ENCODE assay signal across 8 mouse cellular contexts in genomic region chr3:100490010-100490300, GRCm38 (mm10). TPM values are rescaled to one million over a fixed set of nuclear protein-coding genes. Genes with fewer than 3 reads are reported as not detected.
A peak's percentile ranks its signal among the peaks of the same experiment; 100 is the strongest.
DNase-seq lines count a peak whose midpoint lies in the region; ATAC-seq and TF ChIP-seq lines count a peak whose summit lies in the region.

No protein-coding gene starts in this region.

- H3K9ac ChIP-seq in heart, postnatal 0 days (replicated peaks; ENCODE audit: low read depth, low read length) = 0 out of 2 replicates have a peak overlapping the region, but pooled peaks have one; percentile 38
- no peak overlapping the region for H3K9ac ChIP-seq in hindbrain, embryonic 16.5 days (ENCODE audit: low read depth, low read length)
- no peak overlapping the region for H3K9ac ChIP-seq in midbrain, embryonic 14.5 days (replicated peaks; ENCODE audit: low read length)

- peak overlapping the region; percentile 99 for H3K4me2 ChIP-seq in heart, postnatal 0 days (ENCODE audit: low read depth, low read length)
- peak overlapping the region; percentile 100 for H3K4me2 ChIP-seq in hindbrain, embryonic 16.5 days (ENCODE audit: low read length)
- peak overlapping the region; percentile 98 for H3K4me2 ChIP-seq in midbrain, embryonic 14.5 days (ENCODE audit: low read length)

- no peaks in the 10 kb centered on the region for H3K4me1 ChIP-seq in heart, postnatal 0 days (ENCODE audit: control insufficient read depth, insufficient read depth)
- H3K4me1 ChIP-seq in hindbrain, embryonic 16.5 days (ENCODE audit: control insufficient read depth, insufficient read depth, low read depth, low read length) = peaks cover 10% of the 10 kb centered on the region
- H3K4me1 ChIP-seq in midbrain, embryonic 14.5 days (ENCODE audit: control insufficient read depth, insufficient read depth, low read length) = peaks cover 10% of the 10 kb centered on the region; the same call in 1 of the 2 replicates

- no peak overlapping the region for H3K27ac ChIP-seq in heart, postnatal 0 days (ENCODE audit: low read depth)
- H3K27ac ChIP-seq in hindbrain, embryonic 16.5 days (ENCODE audit: low read depth, low read length) = no peak overlapping the region
- no peak overlapping the region for H3K27ac ChIP-seq in midbrain, embryonic 14.5 days (replicated peaks; ENCODE audit: low read depth, low read length)

- TF ChIP-seq EP300 in heart, postnatal 0 days (IDR thresholded peaks at IDR 0.05; ENCODE audit: low read depth) = no peak

- ATAC-seq in heart, postnatal 0 days (ENCODE audit: insufficient read depth, low read depth) = no peak
- peak; percentile 5; the same call in 1 of the 2 replicates for ATAC-seq in hindbrain, embryonic 16.5 days
- no peak for ATAC-seq in midbrain, embryonic 14.5 days (ENCODE audit: low FRiP score, low TSS enrichment)

- no peaks in the 10 kb centered on the region for H3K9me3 ChIP-seq in heart, postnatal 0 days (replicated peaks; ENCODE audit: control insufficient read depth, low read length)
- no peaks in the 10 kb centered on the region for H3K9me3 ChIP-seq in hindbrain, embryonic 16.5 days (ENCODE audit: control insufficient read depth, low read length)
- H3K9me3 ChIP-seq in midbrain, embryonic 14.5 days (ENCODE audit: control insufficient read depth, low read length) = no peaks in the 10 kb centered on the region

- intact Hi-C loops in left cerebral cortex, postnatal 4 days (cut with DNase I) = no loop called here

- no peak for DNase-seq in heart, postnatal 0 days (ENCODE audit: low spot score)
- no peak for DNase-seq in heart, adult 11 months
- DNase-seq in ZHBTc4 (ENCODE audit: low read depth, low spot score) = peak; percentile 32
- DNase-seq in midbrain, embryonic 14.5 days = no peak
- no peak for DNase-seq in frontal cortex, adult 2 months (ENCODE audit: extremely low spot score in 1 of 2, low spot score in 1 of 2)
- no peak for DNase-seq in urinary bladder, postnatal 10 days (ENCODE audit: low spot score)
- DNase-seq in left cerebral cortex, postnatal 4 days = no peak

- H3K4me3 ChIP-seq in heart, postnatal 0 days (ENCODE audit: low read depth, low read length) = peak overlapping the region; percentile 73
- peak overlapping the region; percentile 63; the same call in 1 of the 2 replicates for H3K4me3 ChIP-seq in hindbrain, embryonic 16.5 days (ENCODE audit: low read length)
- peak overlapping the region; percentile 67 for H3K4me3 ChIP-seq in midbrain, embryonic 14.5 days (replicated peaks; ENCODE audit: low read depth, low read length)

- no peaks in the 10 kb centered on the region for H3K36me3 ChIP-seq in heart, postnatal 0 days (replicated peaks; ENCODE audit: control insufficient read depth, insufficient read depth, low read length)
- H3K36me3 ChIP-seq in hindbrain, embryonic 16.5 days (ENCODE audit: control insufficient read depth, insufficient read depth, low read length) = no peaks in the 10 kb centered on the region
- H3K36me3 ChIP-seq in midbrain, embryonic 14.5 days (ENCODE audit: control insufficient read depth, insufficient read depth, low read length) = no peaks in the 10 kb centered on the region

- TF ChIP-seq CTCF in heart, postnatal 0 days (IDR thresholded peaks at IDR 0.05; ENCODE audit: low read depth) = no peak

- H3K27me3 ChIP-seq in heart, postnatal 0 days (ENCODE audit: control insufficient read depth, insufficient read depth, low read length) = peaks cover 30% of the 10 kb centered on the region
- peaks cover 26% of the 10 kb centered on the region for H3K27me3 ChIP-seq in hindbrain, embryonic 16.5 days (replicated peaks; ENCODE audit: control insufficient read depth, insufficient read depth, low read length)
- H3K27me3 ChIP-seq in midbrain, embryonic 14.5 days (ENCODE audit: control insufficient read depth, insufficient read depth, low read length) = peaks cover 38% of the 10 kb centered on the region

- 29% methylated on average over 4 of the region's 4 CpGs for WGBS in heart, postnatal 0 days
- WGBS in hindbrain, embryonic 16.5 days = 21% methylated on average over 4 of the region's 4 CpGs
- WGBS in midbrain, embryonic 14.5 days = 22% methylated on average over 4 of the region's 4 CpGs

RNA-seq across cellular contexts. Expression of gene Tent5c, which starts 0.8 kb away (rescaled TPM):
- 6.5 and 8.9 TPM in 2 replicates for total RNA-seq in heart, postnatal 0 days (2014; rRNA removed; ENCODE audit: low replicate concordance)
- 2.3 and 4.2 TPM in 2 replicates for polyA plus RNA-seq in heart, postnatal 0 days (2015; fragmentation: Nextera tagmentation; extraction: Ambion mirVana)
- 3.3 and 4.8 TPM in 2 replicates for polyA plus RNA-seq in hindbrain, embryonic 16.5 days (2015; fragmentation: Nextera tagmentation; extraction: Ambion mirVana)
- 0.98 and 3.2 TPM in 2 replicates for polyA plus RNA-seq in midbrain, embryonic 14.5 days (2014; fragmentation: Nextera tagmentation; extraction: Ambion mirVana)
- polyA plus RNA-seq in frontal cortex, adult 2 months (2012; rRNA removed) = 1.0 and 1.3 TPM in 2 replicates
- 1 to 10 TPM; 1.0 to 1.8 TPM for total RNA-seq in left cerebral cortex, postnatal 4 days (2021)
